Mouse (Mus musculus) stomach, embryonic 15.5 days (tissue): ENCODE measurements around the gene Omt2b. TPM values are rescaled to one million over a fixed set of nuclear protein-coding genes. Genes with fewer than 3 reads are reported as not detected.

ENCODE experiments used
- ATAC-seq: fragments of 200-750 bp; cut with Nextera tagmentation; 2 replicates; pipeline ENCODE4 v1.8.0; 2017; ENCODE audit warnings: low read depth, moderate number of reproducible peaks, moderate TSS enrichment; ENCODE audit not compliant: insufficient read depth, low FRiP score
- H3K27ac ChIP-seq: fragments of 300-500 bp; sonication (generic); 2 replicates; pipeline ENCODE4 v1.5.1; 2015; ENCODE audit warnings: mild to moderate bottlenecking, inconsistent platforms
- H3K27me3 ChIP-seq: fragments of 300-500 bp; sonication (generic); replicated peaks from 2 replicates; pipeline ENCODE4 v1.6.1; 2015; ENCODE audit warnings: inconsistent platforms
- H3K36me3 ChIP-seq: fragments of 300-500 bp; sonication (generic); 2 replicates; pipeline ENCODE4 v1.6.1; 2015; ENCODE audit warnings: inconsistent platforms
- H3K4me1 ChIP-seq: fragments of 300-500 bp; sonication (generic); 2 replicates; pipeline ENCODE4 v1.6.1; 2015; ENCODE audit warnings: inconsistent platforms
- H3K4me2 ChIP-seq: fragments of 300-500 bp; sonication (generic); 2 replicates; pipeline ENCODE4 v1.6.1; 2015; ENCODE audit warnings: mild to moderate bottlenecking, inconsistent platforms
- H3K4me3 ChIP-seq: fragments of 300-500 bp; sonication (generic); replicated peaks from 2 replicates; pipeline ENCODE4 v1.5.1; 2015; ENCODE audit warnings: inconsistent platforms
- H3K9ac ChIP-seq: fragments of 300-500 bp; sonication (generic); 2 replicates; pipeline ENCODE4 v1.6.1; 2015; ENCODE audit warnings: inconsistent platforms
- H3K9me3 ChIP-seq: fragments of 300-500 bp; sonication (generic); 2 replicates; pipeline ENCODE4 v1.6.1; 2016; ENCODE audit warnings: inconsistent platforms
- WGBS: fragments of 180-500 bp; shearing (Covaris S2); methylation state at CpG from one replicate; pipeline ENCODE4 v1.1.7; 2015; 5-methylcytosine and 5-hydroxymethylcytosine counted together
- polyA plus RNA-seq: library from polyadenylated mRNA; unstranded; fragments of >200 nt; fragmentation: Nextera tagmentation; extraction: Ambion mirVana; gene quantifications from 2 replicates; pipeline ENCODE4 v1.2.1, GENCODE M21; 2015

Gene Omt2b
- polyA plus RNA-seq, 1 experiment from 2014 or later, result not detected

GRCm38 (mm10) chr9:78374397-78374796, 47.0 kb downstream of the Omt2b start:
- 33% methylated on average over 5 of the region's 5 CpGs for WGBS
- no peaks in the 10 kb centered on the region for H3K9me3 ChIP-seq
- H3K4me1 ChIP-seq, result peaks cover 7% of the 10 kb centered on the region
- no peak overlapping the region for H3K27ac ChIP-seq
- no peaks in the 10 kb centered on the region for H3K27me3 ChIP-seq
- no peak overlapping the region for H3K9ac ChIP-seq
- H3K4me3 ChIP-seq, result no peak overlapping the region
- H3K4me2 ChIP-seq, result no peak overlapping the region
- no peaks in the 10 kb centered on the region for H3K36me3 ChIP-seq
- ATAC-seq, result no peak

- WGBS, result 81% methylated on average over 1 of the region's 1 CpGs
- H3K9ac ChIP-seq, result no peak overlapping the region
- no peaks in the 10 kb centered on the region for H3K27me3 ChIP-seq
- H3K4me1 ChIP-seq, result peaks cover 7% of the 10 kb centered on the region
- no peak overlapping the region for H3K27ac ChIP-seq
- no peak overlapping the region for H3K4me2 ChIP-seq
- no peak overlapping the region for H3K4me3 ChIP-seq
- no peaks in the 10 kb centered on the region for H3K36me3 ChIP-seq
- no peaks in the 10 kb centered on the region for H3K9me3 ChIP-seq
- no peak for ATAC-seq
Observed at GRCm38 (mm10) chr9:78374885-78375389, 47.5 kb downstream of the Omt2b start.

- no peak for ATAC-seq
- 70% methylated on average over 4 of the region's 4 CpGs for WGBS
- H3K4me1 ChIP-seq, result peaks cover 7% of the 10 kb centered on the region
Observed at GRCm38 (mm10) chr9:78375486-78375885, 48.1 kb downstream of the Omt2b start.

GRCm38 (mm10) chr9:78377546-78377945, 50.2 kb downstream of the Omt2b start:
- no peak for ATAC-seq
- WGBS, result 45% methylated on average over 8 of the region's 8 CpGs

More at GRCm38 (mm10) chr9:78375486-78375885, 48.1 kb downstream of the Omt2b start:
- H3K27ac ChIP-seq, result no peak overlapping the region
- H3K9ac ChIP-seq, result no peak overlapping the region
- H3K4me3 ChIP-seq, result no peak overlapping the region
- H3K36me3 ChIP-seq, result no peaks in the 10 kb centered on the region
- no peaks in the 10 kb centered on the region for H3K27me3 ChIP-seq
- H3K9me3 ChIP-seq, result no peaks in the 10 kb centered on the region
- H3K4me2 ChIP-seq, result no peak overlapping the region

GRCm38 (mm10) chr9:78378113-78378785, 50.9 kb downstream of the Omt2b start, which contains the start of gene Ooep:
Ooep (minus strand) TSS chr9:78378725.
- Histone ChIP-seq H3K4me1 (peaks cover 7% of the 10 kb centered on the region), H3K4me3 (peak within 1 kb of the TSS; percentile 27), H3K27me3 (no peaks in the 10 kb centered on the region), H3K4me2 (peak within 1 kb of the TSS; percentile 56), H3K9me3 (no peaks in the 10 kb centered on the region), H3K27ac (no peak within 1 kb of the TSS), H3K36me3 (no peaks in the 10 kb centered on the region), H3K9ac (no peak within 1 kb of the TSS)
- ATAC-seq, result peak; percentile 56; the same call in 1 of the 2 replicates
- 6% methylated on average over 23 of the region's 23 CpGs for WGBS

More at GRCm38 (mm10) chr9:78377546-78377945, 50.2 kb downstream of the Omt2b start:
- Histone ChIP-seq H3K36me3 (no peaks in the 10 kb centered on the region), H3K4me2 (peak overlapping the region; percentile 56; the same call in 1 of the 2 replicates), H3K27ac (no peak overlapping the region), H3K4me1 (peaks cover 7% of the 10 kb centered on the region), H3K27me3 (no peaks in the 10 kb centered on the region), H3K9me3 (no peaks in the 10 kb centered on the region), H3K4me3 (peak overlapping the region; percentile 27; the same call in 1 of the 2 replicates), H3K9ac (no peak overlapping the region)

Other genes starting within 250 kb of the Omt2b start
- gene Fbxo9, start 218.5 kb upstream of the Omt2b start, polyA plus RNA-seq, result 44.1 and 46.1 TPM in 2 replicates
- 20.8 and 25.9 TPM in 2 replicates for gene Ick, start 218.4 kb upstream of the Omt2b start, polyA plus RNA-seq
- gene Gsta4, start 144.8 kb upstream of the Omt2b start, polyA plus RNA-seq, result 433 and 454 TPM in 2 replicates
- 36.1 and 42.7 TPM in 2 replicates for gene Gsta1, start 96.9 kb upstream of the Omt2b start, polyA plus RNA-seq
- gene Gm3776, start 70.5 kb upstream of the Omt2b start, polyA plus RNA-seq, result 26.7 and 32.2 TPM in 2 replicates
- 0.42 and 1.0 TPM in 2 replicates for gene Gm10639, start 37.7 kb upstream of the Omt2b start, polyA plus RNA-seq
- not detected in 2 replicates for gene Omt2a, start 12.8 kb upstream of the Omt2b start, polyA plus RNA-seq
- 9.6 and 11.7 TPM in 2 replicates for gene Gsta2, start 28.2 kb downstream of the Omt2b start, polyA plus RNA-seq
- not detected in 2 replicates for gene Dppa5a, start 40.6 kb downstream of the Omt2b start, polyA plus RNA-seq
- gene Ooep, start 51.1 kb downstream of the Omt2b start, polyA plus RNA-seq, result 0.37 and 0.50 TPM in 2 replicates
- 0.19 and 0.30 TPM in 2 replicates for gene Ddx43, start 68.2 kb downstream of the Omt2b start, polyA plus RNA-seq
- gene Cgas, start 115.6 kb downstream of the Omt2b start, polyA plus RNA-seq, result 2.5 and 2.8 TPM in 2 replicates
- gene Mto1, start 120.6 kb downstream of the Omt2b start, polyA plus RNA-seq, result 25.6 and 26.1 TPM in 2 replicates
- gene Gm17324, start 121.2 kb downstream of the Omt2b start, polyA plus RNA-seq, result 1.2 and 1.3 TPM in 2 replicates
- 4,240 and 4,503 TPM in 2 replicates for gene Eef1a1, start 161.6 kb downstream of the Omt2b start, polyA plus RNA-seq